Mouse (Mus musculus): ENCODE data around the gene Gm867.

Gm867 gene

DNA sequence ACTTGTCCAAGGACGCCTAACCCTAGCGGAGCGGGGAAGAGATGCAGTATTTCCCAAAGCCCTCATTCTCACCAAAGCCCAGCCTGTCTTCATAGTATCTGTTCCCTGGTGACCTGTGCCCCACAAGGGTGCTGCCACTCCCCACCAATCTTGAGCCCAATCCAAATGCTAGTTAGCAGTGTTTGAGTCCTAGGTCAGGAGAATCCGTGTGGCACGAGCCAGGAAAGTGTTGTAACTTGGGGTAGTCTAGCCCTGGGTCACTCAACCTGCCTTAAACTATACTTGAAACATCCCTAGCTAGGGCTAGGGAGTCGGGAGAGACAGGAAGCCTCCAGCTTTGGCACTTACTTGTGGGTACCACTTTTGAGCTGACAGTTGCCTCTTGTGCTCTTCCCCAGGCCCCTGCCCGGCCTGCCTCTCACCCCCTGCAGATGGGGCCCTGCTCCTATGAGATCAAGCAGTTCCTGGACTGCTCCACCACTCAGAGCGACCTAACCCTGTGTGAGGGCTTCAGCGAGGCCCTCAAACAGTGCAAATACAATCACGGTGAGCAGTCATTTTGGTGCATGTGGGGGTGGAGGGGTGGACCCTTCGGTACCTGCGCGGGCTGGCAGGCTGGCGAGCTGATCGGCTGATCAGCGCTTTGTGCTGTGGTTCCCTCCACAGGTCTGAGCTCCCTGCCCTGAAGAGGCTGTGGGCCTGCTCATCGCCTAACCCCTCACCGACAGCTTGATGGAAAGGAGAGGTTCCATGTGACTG, 3.4 kb downstream of the Gm867 start:
- in situ Hi-C loops (cut with MboI) = no loop called here

GRCm38 (mm10) chr10:75935680-75936541, 4.6 kb downstream of the Gm867 start, which contains the start of gene Mmp11:
TSS of gene Mmp11 (minus strand) at chr10:75936496.
- in situ Hi-C loops (cut with MboI) = no loop called here

GRCm38 (mm10) chr10:75934991-75935390, 5.5 kb downstream of the Gm867 start:
- in situ Hi-C loops (cut with MboI) = no loop called here

- in situ Hi-C loops (cut with MboI) = no loop called here
Measured at GRCm38 (mm10) chr10:75932891-75933290, 7.6 kb downstream of the Gm867 start, which contains the start of gene Chchd10. TSS of gene Chchd10 (plus strand) at chr10:75933130.

DNA sequence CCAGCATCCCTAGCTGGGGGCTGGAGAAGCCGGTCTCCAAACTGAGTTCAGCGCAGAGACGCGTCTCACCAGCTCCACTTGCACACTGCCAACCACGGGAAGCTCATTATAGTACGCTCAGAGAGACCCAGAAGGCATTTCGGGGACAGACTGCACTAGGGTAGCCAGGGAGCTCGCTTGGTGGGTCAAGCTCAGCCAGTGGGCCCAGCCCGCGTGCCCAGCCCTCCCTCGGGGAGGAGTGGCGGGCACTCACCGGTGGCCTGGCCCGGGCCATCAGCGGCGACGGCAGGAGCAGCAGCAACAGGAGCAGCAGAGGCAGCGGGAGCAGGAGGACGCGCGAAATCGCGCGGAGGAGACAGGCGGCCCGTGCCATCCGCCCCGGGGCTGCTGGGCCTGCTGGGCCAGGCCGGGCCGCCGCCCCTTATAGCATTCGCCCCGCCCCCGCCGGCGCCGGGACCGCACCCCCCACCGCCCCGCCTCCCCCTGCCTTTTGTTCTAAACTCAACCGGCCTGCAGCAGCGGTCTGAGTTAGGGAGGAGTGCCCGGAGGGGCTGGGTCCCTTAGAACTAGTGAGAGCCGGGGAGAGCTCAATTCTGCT, 8.3 kb downstream of the Gm867 start:
- in situ Hi-C loops (cut with MboI) = no loop called here

DNA sequence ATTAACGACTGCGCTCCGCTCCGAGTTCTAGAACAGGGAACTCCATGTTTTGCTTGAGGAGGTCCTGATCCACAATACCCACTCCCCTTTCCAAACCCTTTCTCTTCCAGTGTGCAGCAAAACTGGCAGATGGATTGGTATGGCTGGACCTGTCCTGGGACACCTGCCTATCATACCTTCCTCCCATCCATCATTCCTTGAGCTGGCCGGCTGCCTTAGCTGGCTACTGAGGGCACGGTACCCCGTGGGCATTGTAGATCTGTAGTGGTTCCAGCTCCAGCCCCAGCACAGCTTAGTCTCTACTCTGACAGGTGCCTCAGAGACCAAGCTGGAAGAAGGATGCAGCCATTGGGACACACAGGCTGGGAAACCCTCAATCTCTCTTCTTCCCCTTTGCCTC, 9.2 kb downstream of the Gm867 start:
- in situ Hi-C loops (cut with MboI) = no loop called here

DNA sequence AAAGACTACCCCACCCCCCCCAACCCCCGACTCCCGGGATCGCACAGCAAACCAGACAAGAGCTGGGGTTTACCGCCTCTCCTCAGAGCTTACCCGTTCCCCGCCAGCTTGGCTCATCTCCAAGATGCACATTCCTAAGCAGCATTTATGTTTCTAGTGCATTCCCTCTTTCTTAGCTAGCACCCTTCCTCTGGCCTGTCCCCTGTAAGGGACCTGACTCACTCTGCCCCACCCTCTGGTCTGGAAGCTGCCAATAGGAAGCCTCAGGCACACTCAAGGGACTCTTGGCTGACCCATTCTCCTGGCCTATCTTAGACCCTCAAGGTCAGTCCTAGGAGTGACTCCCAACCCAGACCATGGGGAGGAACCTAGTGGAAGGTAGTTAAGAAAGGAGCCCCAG, 10.2 kb downstream of the Gm867 start:
- in situ Hi-C loops (cut with MboI) = no loop called here

- in situ Hi-C loops (cut with MboI) = no loop called here
Measured at GRCm38 (mm10) chr10:75926396-75926795, 14.1 kb downstream of the Gm867 start.

GRCm38 (mm10) chr10:75924324-75924723, 16.1 kb downstream of the Gm867 start:
- in situ Hi-C loops (cut with MboI) = no loop called here

DNA sequence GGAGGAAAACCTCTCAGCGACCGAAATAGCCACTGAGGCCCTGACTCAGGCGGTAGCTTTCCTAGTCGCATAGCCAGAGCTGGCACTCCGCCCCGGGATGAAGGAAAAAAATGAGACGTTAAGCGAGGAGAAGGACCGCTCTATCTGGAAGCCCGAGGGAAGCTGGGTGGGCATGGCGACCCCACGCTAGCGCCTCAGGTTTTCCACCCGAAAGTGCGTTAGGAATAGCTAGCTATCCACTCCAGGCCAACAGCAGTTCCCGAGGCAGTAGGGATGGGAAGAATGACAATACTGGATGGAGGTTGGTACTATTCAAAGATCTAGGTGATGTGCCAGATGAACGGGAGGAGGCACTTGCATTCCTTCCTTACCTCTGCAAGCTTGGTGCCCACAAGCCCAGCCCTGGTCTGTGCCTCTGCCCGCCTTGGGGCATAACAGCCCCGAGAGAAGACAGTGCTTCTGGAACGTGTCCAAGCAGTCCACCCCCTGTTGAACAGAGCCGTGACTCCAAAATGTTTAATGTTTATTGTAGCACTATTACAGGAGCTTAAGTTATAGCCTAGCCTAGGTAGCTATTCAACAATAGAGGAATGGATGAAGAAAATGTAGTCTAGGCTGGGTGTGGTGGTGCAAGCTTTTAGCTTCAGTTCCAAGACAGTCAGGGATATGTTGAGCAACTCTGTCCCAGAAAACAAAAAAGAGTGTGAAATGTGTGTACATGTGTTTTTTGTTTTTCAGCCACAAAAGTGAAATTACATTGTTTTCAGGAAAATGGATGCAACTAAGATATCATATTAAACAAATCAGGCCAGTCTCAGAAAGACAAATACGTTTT, 18.5 kb downstream of the Gm867 start:
- in situ Hi-C loops (cut with MboI) = no loop called here

GRCm38 (mm10) chr10:75921026-75921725, 19.3 kb downstream of the Gm867 start, which contains the start of gene Smarcb1:
TSS of gene Smarcb1 (minus strand) at chr10:75921617.
- in situ Hi-C loops (cut with MboI) = no loop called here

GRCm38 (mm10) chr10:75919026-75919425, 21.4 kb downstream of the Gm867 start:
- in situ Hi-C loops (cut with MboI) = no loop called here

DNA sequence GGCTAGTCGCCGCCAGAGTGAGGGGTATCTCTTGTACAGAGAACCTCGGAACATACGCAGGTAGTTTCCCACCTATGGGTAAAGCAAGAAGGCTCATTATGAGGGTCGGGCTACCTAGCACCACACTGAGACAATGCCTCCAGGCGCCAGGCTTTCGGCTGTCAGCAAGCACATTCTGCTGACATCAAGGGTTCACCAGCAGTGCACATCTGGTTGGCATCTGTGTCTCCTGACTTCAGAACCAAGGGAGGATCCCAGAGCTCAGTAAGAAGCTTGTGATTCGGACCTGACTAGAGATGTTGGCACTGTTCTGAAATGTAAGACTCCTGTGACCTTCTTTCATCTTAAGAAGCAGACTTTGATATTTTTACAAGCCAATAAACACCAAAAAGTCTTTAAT, 23.6 kb downstream of the Gm867 start:
- in situ Hi-C loops (cut with MboI) = no loop called here

GRCm38 (mm10) chr10:75915557-75915956, 24.9 kb downstream of the Gm867 start:
- in situ Hi-C loops (cut with MboI) = no loop called here

DNA sequence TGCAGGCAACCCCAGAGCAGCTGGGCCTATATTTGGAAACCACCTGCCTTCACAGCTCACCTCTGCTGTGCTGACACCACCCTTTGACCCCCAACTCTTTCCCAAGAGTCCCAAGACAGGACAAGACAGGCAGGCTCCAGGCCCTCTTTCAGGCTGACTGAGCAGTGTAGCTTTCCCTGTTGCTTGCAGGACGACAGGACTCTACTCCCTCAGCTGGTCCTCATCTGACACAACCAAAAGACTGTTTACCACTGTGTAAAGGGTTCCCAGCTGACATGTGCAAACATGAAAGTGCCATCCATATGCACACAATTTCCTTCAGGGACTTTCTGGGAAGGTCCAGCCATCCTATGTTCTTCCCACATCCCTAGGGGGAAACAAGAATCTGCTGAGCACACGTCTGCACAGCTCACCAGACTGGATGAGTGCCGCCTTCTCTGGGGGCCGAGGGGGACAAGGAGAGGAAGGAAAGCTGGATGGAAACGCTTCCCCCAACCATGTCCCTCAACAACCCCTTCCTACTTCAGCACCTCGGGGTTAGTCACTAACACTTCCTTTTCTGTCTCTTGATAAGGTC, 27.4 kb downstream of the Gm867 start:
- in situ Hi-C loops (cut with MboI) = no loop called here

GRCm38 (mm10) chr10:75910698-75911097, 29.8 kb downstream of the Gm867 start:
- in situ Hi-C loops (cut with MboI) = no loop called here

- in situ Hi-C loops (cut with MboI) = no loop called here
Measured at GRCm38 (mm10) chr10:75906882-75907281, 33.6 kb downstream of the Gm867 start.

DNA sequence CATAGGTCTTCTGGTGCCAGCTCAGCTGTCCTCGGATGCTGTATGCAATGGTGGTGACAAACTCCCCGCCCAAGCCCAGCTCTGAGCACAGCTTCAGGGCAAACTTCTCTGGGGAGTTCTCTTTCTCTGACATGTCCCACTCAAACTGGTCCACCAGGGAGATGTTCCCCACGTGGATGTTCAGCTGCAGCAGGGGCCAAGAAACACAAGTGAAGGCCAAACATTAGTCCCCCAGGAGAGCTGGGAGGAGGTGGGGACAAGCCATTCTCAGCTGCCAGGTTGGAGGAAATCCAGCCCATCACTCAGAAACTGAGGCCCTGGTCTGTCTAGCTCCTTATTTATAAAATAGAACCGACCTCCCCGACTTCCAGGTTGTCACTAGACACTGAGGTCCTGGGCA, 36.1 kb downstream of the Gm867 start:
- in situ Hi-C loops (cut with MboI) = no loop called here

- in situ Hi-C loops (cut with MboI) = loop anchor here (5.0 kb wide), 1 partner anchor 48 kb away; no protein-coding TSS in a partner anchor
Measured at GRCm38 (mm10) chr10:75898846-75899245, 41.6 kb downstream of the Gm867 start.

DNA sequence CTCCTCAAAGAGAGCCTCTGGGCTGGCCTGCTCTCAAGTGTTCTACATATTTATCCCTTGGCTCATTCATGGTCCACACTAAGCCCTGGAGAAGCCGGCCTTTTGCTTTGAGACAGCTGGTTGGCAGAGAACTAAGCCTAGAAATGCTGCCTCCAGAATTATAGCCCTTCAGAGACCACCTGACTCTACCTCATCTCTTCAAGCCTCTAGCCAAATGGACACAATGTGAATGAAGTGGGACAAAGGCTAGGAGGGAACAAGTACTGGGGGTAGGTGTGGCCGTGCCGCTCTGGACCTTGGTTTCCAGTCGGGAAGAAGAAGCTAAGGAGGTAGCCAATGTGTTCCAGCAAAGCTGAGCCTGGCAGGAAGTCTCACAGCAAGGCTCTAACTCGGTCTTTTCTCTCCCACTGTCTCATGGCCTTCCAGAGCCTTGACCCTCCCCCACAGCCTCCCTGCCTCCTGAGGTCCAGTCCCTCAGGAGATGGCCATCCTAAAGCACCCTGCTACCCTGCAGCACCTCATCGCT, 42.4 kb downstream of the Gm867 start:
- in situ Hi-C loops (cut with MboI) = loop anchor here (5.0 kb wide), 1 partner anchor 49 kb away; no protein-coding TSS in a partner anchor
